Mouse (Mus musculus) kidney, postnatal 25 days (tissue): ENCODE results near the gene Vmn1r230.

Source experiments
- DNase-seq, 2 experiments: peaks; one replicate each; pipeline ENCODE4 v3.0.0; 2021; ENCODE audit warnings: mixed read lengths in 2 of 2

The Vmn1r230 gene

GRCm38 (mm10) chr17:20840144-20840543 lies at the start of gene Vmn1r230:
TSS of gene Vmn1r230 (plus strand) at chr17:20840444.
- no peak for DNase-seq

DNA sequence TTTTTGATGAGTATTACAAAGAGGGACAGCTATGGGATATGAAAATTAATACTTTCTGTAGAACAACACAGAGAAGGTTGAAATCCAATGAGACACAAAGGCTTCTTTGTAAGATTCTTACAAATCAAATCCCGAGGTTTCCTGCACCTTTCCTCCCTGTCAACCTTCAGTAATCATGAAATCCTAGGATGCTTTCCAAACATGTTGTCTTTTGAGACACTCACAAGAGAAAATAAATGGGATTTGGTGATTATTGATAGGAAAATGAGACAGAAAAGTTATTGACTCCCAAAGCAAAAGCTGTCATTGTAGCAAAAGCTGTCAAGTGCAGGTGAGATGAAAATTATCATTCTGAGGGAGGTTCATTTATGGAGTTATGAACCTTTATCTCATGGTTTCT lies 29.0 kb upstream of the Vmn1r230 start, which contains the start of gene Vmn1r229:
Vmn1r229 (plus strand) TSS at position 301 of the 400 bp plus-strand sequence.
- no peak for DNase-seq
